Mouse (Mus musculus) cortical plate, adult 2 months (tissue): ENCODE results near the gene Gm36864.

Source experiments
- CTCF ChIP-seq: fragments of 200-500 bp; IDR thresholded peaks from 2 replicates; pipeline ENCODE4 v1.5.1; 2011; ENCODE audit warnings: mild to moderate bottlenecking, control low read depth, low read length; ENCODE audit not compliant: insufficient read depth; ENCODE audit errors: extremely low read depth
- POLR2A ChIP-seq: fragments of 200-500 bp; IDR thresholded peaks from 2 replicates; pipeline ENCODE4 v1.6.1; 2011; ENCODE audit warnings: mild to moderate bottlenecking, low read length, control low read depth; ENCODE audit not compliant: insufficient read depth; ENCODE audit errors: extremely low read depth

- no peak for TF ChIP-seq CTCF
- no peak for TF ChIP-seq POLR2A
Observed at GRCm38 (mm10) chr7:44235909-44236308, at the start of gene Gm36864.
